Mouse (Mus musculus): ENCODE measurements around the gene Hnf1a. TPM values are rescaled to one million over a fixed set of nuclear protein-coding genes. Genes with fewer than 3 reads are reported as not detected.

The Hnf1a gene
- polyA plus RNA-seq, 1 experiment: not detected

DNA sequence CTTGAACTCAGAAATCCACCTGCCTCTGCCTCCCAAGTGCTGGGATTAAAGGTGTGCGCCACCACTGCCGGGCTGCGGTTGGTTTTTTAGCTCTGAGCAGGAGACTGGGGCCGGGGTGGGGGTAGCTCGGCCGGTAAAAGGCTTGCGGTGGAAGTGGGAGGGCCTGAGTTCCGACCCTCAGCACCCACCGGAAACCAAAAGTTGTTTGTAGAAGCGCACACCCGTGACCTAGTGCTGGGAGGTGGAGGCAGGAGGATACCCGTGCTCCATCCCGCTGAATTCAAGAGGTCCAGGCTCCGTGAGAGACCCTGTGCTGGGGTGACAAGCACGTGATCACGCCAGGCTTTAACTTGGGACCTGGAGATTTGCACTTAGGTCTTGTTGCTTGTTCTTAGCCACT, 25.6 kb upstream of the Hnf1a start:
- no peak for TF ChIP-seq TCF3 (IDR thresholded peaks at IDR 0.05; ENCODE audit: insufficient read length, low read depth)
- TF ChIP-seq SRF (IDR thresholded peaks at IDR 0.05; ENCODE audit: control insufficient read depth, insufficient read length, low read depth): no peak
- TF ChIP-seq USF1 (IDR thresholded peaks at IDR 0.05; ENCODE audit: low read depth): no peak
- TF ChIP-seq REST (IDR thresholded peaks at IDR 0.05; ENCODE audit: insufficient read depth, insufficient read length): no peak
- TF ChIP-seq MYOD1 (IDR thresholded peaks at IDR 0.05; ENCODE audit: control insufficient read depth in 1 of 3, insufficient read length in 2 of 3, low read depth in 2 of 3): no peak
- no peak for TF ChIP-seq CEBPB (IDR thresholded peaks at IDR 0.05; ENCODE audit: insufficient read depth, poor library complexity, severe bottlenecking)
- no peak for TF ChIP-seq E2F4 (IDR thresholded peaks at IDR 0.05; ENCODE audit: insufficient read depth)
- no peak for TF ChIP-seq POLR2A (IDR thresholded peaks at IDR 0.05; ENCODE audit: insufficient read length, low read depth)
- Histone ChIP-seq H3K4me3 (no peak overlapping the region), H3K79me2 (ENCODE audit: control insufficient read depth, insufficient read depth) (no peaks in the 10 kb centered on the region), H3K4me2 (ENCODE audit: low read depth) (no peak overlapping the region), H3K36me3 (ENCODE audit: control insufficient read depth, insufficient read depth) (no peaks in the 10 kb centered on the region), H3K27me3 (ENCODE audit: control insufficient read depth, insufficient read depth, insufficient read length) (peaks cover 7% of the 10 kb centered on the region), H3ac (ENCODE audit: control insufficient read depth, insufficient read length) (no peak overlapping the region)

DNA sequence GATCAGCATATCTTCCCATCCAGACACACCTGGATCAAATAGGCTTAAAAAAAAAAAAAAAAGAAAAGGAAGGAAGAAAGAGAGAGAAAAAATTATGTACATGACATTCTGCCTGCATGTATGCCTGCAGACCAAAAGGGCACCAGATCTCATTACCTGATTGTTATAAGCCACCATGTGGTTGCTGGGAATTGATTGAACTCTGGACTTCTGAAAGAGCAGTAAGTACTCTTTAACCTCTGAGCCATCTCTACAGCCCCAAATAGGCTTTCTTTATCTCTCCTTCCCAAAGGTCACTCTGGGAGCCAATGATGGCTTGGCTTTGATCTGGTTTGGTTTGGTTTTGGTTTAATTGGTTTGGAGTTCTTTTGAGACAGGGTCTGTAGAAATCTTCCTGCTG, 14.2 kb upstream of the Hnf1a start:
- Histone ChIP-seq H3K79me2 (ENCODE audit: control insufficient read depth, insufficient read depth) (no peaks in the 10 kb centered on the region), H3K27me3 (ENCODE audit: control insufficient read depth, insufficient read depth, insufficient read length) (no peaks in the 10 kb centered on the region), H3ac (ENCODE audit: control insufficient read depth, insufficient read length) (no peak overlapping the region), H3K4me3 (no peak overlapping the region), H3K36me3 (ENCODE audit: control insufficient read depth, insufficient read depth) (no peaks in the 10 kb centered on the region), H3K4me2 (ENCODE audit: low read depth) (no peak overlapping the region)
- TF ChIP-seq E2F4 (IDR thresholded peaks at IDR 0.05; ENCODE audit: insufficient read depth) (no peak), MAX (IDR thresholded peaks at IDR 0.05; ENCODE audit: low read depth) (no peak), TCF3 (IDR thresholded peaks at IDR 0.05; ENCODE audit: insufficient read length, low read depth) (no peak), POLR2AphosphoS2 (IDR thresholded peaks at IDR 0.05; ENCODE audit: insufficient read length, low read depth) (no peak), CEBPB (IDR thresholded peaks at IDR 0.05; ENCODE audit: insufficient read depth, poor library complexity, severe bottlenecking) (no peak), MYOG (IDR thresholded peaks at IDR 0.05; ENCODE audit: control insufficient read depth in 1 of 3, insufficient read depth in 1 of 3, insufficient read length in 2 of 3, low read depth in 2 of 3) (no peak), TCF12 (IDR thresholded peaks at IDR 0.05; ENCODE audit: insufficient read depth, poor library complexity, severe bottlenecking) (no peak), USF1 (IDR thresholded peaks at IDR 0.05; ENCODE audit: low read depth) (no peak), REST (IDR thresholded peaks at IDR 0.05; ENCODE audit: insufficient read depth, insufficient read length) (no peak), MYOD1 (IDR thresholded peaks at IDR 0.05; ENCODE audit: control insufficient read depth in 1 of 3, insufficient read length in 2 of 3, low read depth in 2 of 3) (no peak), POLR2A (IDR thresholded peaks at IDR 0.05; ENCODE audit: insufficient read length, low read depth) (no peak), SRF (IDR thresholded peaks at IDR 0.05; ENCODE audit: control insufficient read depth, insufficient read length, low read depth) (no peak)

DNA sequence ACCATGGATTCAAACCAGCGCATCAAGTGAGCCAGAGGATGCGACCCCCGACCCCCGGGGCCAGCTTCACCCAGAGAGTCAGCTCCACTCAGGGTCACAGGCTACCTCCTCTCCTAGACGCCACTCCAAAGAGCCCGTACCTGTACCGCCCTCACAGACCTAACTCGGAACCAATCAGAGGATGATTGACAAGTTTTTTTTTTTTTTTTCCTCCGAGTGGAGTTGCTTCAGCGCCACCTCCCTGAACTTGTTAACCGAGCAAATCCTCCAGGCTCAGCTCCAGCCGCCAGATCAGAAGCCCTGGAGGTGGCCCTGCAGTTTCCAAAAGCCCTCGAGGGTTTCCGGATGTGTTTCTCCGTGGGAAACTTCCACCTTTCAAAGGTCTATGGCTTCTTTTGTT, 11.1 kb upstream of the Hnf1a start:
- no peaks in the 10 kb centered on the region for H3K36me3 ChIP-seq (ENCODE audit: control insufficient read depth, insufficient read depth)
- no peak overlapping the region for H3K4me3 ChIP-seq
- H3K27me3 ChIP-seq (ENCODE audit: control insufficient read depth, insufficient read depth, insufficient read length): no peaks in the 10 kb centered on the region
- no peaks in the 10 kb centered on the region for H3K79me2 ChIP-seq (ENCODE audit: control insufficient read depth, insufficient read depth)
- no peak for TF ChIP-seq MAX (IDR thresholded peaks at IDR 0.05; ENCODE audit: low read depth)
- TF ChIP-seq TCF12 (IDR thresholded peaks at IDR 0.05; ENCODE audit: insufficient read depth, poor library complexity, severe bottlenecking): no peak
- no peak for TF ChIP-seq REST (IDR thresholded peaks at IDR 0.05; ENCODE audit: insufficient read depth, insufficient read length)
- TF ChIP-seq SRF (IDR thresholded peaks at IDR 0.05; ENCODE audit: control insufficient read depth, insufficient read length, low read depth): no peak
- TF ChIP-seq CEBPB (IDR thresholded peaks at IDR 0.05; ENCODE audit: insufficient read depth, poor library complexity, severe bottlenecking): no peak
- TF ChIP-seq POLR2AphosphoS2 (IDR thresholded peaks at IDR 0.05; ENCODE audit: insufficient read length, low read depth): no peak
- no peak for TF ChIP-seq E2F4 (IDR thresholded peaks at IDR 0.05; ENCODE audit: insufficient read depth)
- no peak overlapping the region for H3ac ChIP-seq (ENCODE audit: control insufficient read depth, insufficient read length)
- no peak overlapping the region for H3K4me2 ChIP-seq (ENCODE audit: low read depth)

DNA sequence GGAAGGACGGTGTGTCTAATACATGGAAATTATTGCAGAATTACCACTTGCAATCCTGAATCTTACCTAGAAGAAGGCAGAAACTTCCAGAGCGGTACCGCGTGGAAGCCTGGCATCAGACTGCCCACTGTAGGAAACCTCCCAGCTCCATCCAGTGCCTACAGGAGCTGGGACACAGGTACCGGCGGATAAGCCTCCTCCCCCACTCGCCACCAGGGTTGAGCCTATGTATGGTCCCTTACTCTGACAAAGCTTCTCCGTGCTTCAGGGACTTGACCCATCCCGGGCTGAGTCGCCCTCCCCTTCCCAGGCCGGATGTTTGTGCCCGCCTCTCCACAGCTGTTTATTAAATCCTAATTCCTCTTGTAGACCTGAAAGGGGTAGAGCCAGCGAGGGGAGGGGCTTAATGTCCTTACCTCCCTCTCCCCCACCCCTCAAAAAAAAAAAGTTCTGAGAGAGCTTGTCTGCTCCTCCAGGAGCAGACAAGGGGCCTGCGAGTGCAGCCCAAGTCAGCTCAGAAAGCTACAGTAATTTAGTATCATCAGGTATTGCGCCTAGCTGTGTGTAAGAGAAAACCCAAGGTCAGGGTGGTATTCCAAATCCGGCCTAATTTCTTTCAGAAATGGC, 9.3 kb upstream of the Hnf1a start:
- TF ChIP-seq POLR2A (IDR thresholded peaks at IDR 0.05; ENCODE audit: insufficient read length, low read depth) (no peak), CEBPB (IDR thresholded peaks at IDR 0.05; ENCODE audit: insufficient read depth, poor library complexity, severe bottlenecking) (no peak), USF1 (IDR thresholded peaks at IDR 0.05; ENCODE audit: low read depth) (no peak), MYOG (IDR thresholded peaks at IDR 0.05; ENCODE audit: control insufficient read depth in 1 of 3, insufficient read depth in 1 of 3, insufficient read length in 2 of 3, low read depth in 2 of 3) (no peak), SRF (IDR thresholded peaks at IDR 0.05; ENCODE audit: control insufficient read depth, insufficient read length, low read depth) (no peak)

DNA sequence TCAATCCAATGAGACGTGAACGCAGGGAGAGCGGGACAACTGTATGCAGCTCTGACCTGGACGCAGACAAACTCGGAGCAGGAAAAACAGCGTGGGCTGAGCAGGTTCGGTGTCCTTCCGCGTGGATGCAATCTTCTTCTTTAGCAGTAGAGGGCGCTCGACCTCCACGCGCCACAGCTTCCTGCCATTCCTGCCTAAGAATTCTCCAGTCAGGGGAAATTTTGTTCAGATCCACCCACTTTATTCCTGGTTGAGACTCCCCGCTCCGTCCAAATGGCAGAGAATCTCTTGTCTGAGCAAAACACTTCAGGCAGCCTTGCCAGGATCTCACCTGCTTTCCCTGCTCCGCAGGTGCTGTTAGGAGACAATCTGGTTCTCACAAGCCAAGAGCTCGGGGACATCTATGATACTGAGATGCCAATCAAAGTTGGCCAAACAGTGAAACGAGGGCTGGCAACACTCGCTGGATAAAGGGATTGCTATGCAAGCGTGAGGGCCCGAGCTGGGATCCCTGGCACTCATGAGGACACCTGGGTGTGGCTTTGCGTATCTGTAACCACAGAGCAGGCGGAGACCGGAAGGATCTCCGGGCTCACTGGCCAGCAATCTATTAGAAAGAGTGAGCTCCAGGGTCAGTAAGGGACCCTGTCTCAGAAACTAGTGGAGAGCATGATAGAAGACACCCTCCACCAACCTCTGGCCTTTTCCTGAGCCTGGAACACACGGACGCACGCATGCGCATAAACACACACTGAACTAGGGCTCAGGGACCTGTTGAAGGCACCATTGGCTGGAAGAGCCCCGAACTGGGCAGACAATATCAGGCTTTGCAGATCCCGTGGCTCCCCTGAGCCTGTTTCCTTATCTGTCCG, 8.6 kb upstream of the Hnf1a start:
- Histone ChIP-seq H3K36me3 (ENCODE audit: control insufficient read depth, insufficient read depth) (no peaks in the 10 kb centered on the region), H3K4me3 (peak overlapping the region; percentile 7), H3K27me3 (ENCODE audit: control insufficient read depth, insufficient read depth, insufficient read length) (no peaks in the 10 kb centered on the region), H3K79me2 (ENCODE audit: control insufficient read depth, insufficient read depth) (no peaks in the 10 kb centered on the region), H3K4me2 (ENCODE audit: low read depth) (peak overlapping the region; percentile 96), H3ac (ENCODE audit: control insufficient read depth, insufficient read length) (no peak overlapping the region)
- TF ChIP-seq SRF (IDR thresholded peaks at IDR 0.05; ENCODE audit: control insufficient read depth, insufficient read length, low read depth) (no peak), MYOD1 (IDR thresholded peaks at IDR 0.05; ENCODE audit: control insufficient read depth in 1 of 3, insufficient read length in 2 of 3, low read depth in 2 of 3) (no peak), CEBPB (IDR thresholded peaks at IDR 0.05; ENCODE audit: insufficient read depth, poor library complexity, severe bottlenecking) (no peak), REST (IDR thresholded peaks at IDR 0.05; ENCODE audit: insufficient read depth, insufficient read length) (no peak), MAX (IDR thresholded peaks at IDR 0.05; ENCODE audit: low read depth) (no peak), USF1 (IDR thresholded peaks at IDR 0.05; ENCODE audit: low read depth) (no peak)

More for the DNA sequence above, 9.3 kb upstream of the Hnf1a start:
- Histone ChIP-seq H3K36me3 (ENCODE audit: control insufficient read depth, insufficient read depth) (no peaks in the 10 kb centered on the region), H3K27me3 (ENCODE audit: control insufficient read depth, insufficient read depth, insufficient read length) (no peaks in the 10 kb centered on the region), H3ac (ENCODE audit: control insufficient read depth, insufficient read length) (no peak overlapping the region), H3K4me3 (peak overlapping the region; percentile 7), H3K4me2 (ENCODE audit: low read depth) (peak overlapping the region; percentile 96), H3K79me2 (ENCODE audit: control insufficient read depth, insufficient read depth) (no peaks in the 10 kb centered on the region)

All from myocyte (in vitro differentiated cells).